Mouse (Mus musculus) ES-E14 (cell line): ENCODE data around the gene Sap18.

Experiments
- CHD2 ChIP-seq: IDR thresholded peaks from 2 replicates; pipeline ENCODE4 v1.6.1; 2014; ENCODE audit warnings: mild to moderate bottlenecking, low read depth, low read length, inconsistent platforms
- HCFC1 ChIP-seq: IDR thresholded peaks from 2 replicates; pipeline ENCODE4 v1.6.1; 2012; ENCODE audit warnings: low read length, inconsistent platforms, borderline replicate concordance; ENCODE audit not compliant: insufficient read depth
- MAFK ChIP-seq: IDR thresholded peaks from 2 replicates; pipeline ENCODE4 v1.6.1; 2014; ENCODE audit warnings: mild to moderate bottlenecking, low read depth, low read length, inconsistent platforms; ENCODE audit not compliant: insufficient read depth
- ZC3H11A ChIP-seq: IDR thresholded peaks from 2 replicates; pipeline ENCODE4 v1.6.1; 2012; ENCODE audit warnings: low read depth, mild to moderate bottlenecking, inconsistent platforms, low read length, borderline replicate concordance

GRCm38 (mm10) chr14:57749501-57749900 is 48.5 kb upstream of the Sap18 start:
- TF ChIP-seq CHD2 (no peak), HCFC1 (no peak), MAFK (no peak), ZC3H11A (no peak)
